ENCODE assay signal across 25 mouse cellular contexts in genomic region chr2:28063711-28064338, GRCm38 (mm10). TPM values are rescaled to one million over a fixed set of nuclear protein-coding genes. Genes with fewer than 3 reads are reported as not detected.
A peak's percentile ranks its signal among the peaks of the same experiment; 100 is the strongest.
DNase-seq lines count a peak whose midpoint lies in the region; ATAC-seq and TF ChIP-seq lines count a peak whose summit lies in the region.
"Had no signal": no experiment of that assay in that cellular context is flagged by ENCODE, and none has a peak within 500 bp of the region (broad histone marks: within the 10 kb centered on the region; RNA-seq: fewer than 3 reads in every experiment).

No protein-coding gene starts in this region.

- no peaks in the 10 kb centered on the region for H3K36me3 ChIP-seq in heart, embryonic 11.5 days (ENCODE audit: control insufficient read depth, insufficient read depth, low read length)
- peaks cover 0 to 74% of the 10 kb centered on the region in 2 experiments; a peak in 2 of 4 replicates for H3K36me3 ChIP-seq in MEL (ENCODE audit: control insufficient read depth in 1 of 2, insufficient read depth in 2 of 2, low read length in 2 of 2)
- H3K36me3 ChIP-seq in liver, embryonic 16.5 days (ENCODE audit: control insufficient read depth, insufficient read depth), result no peaks in the 10 kb centered on the region
- no peaks in the 10 kb centered on the region for H3K36me3 ChIP-seq in kidney, adult 2 months (ENCODE audit: control insufficient read depth, insufficient read depth, low read length)
- H3K36me3 ChIP-seq: forebrain, embryonic 15.5 days; hindbrain, embryonic 13.5 days; limb, embryonic 12.5 days; midbrain, embryonic 15.5 days had no signal

- TF ChIP-seq RAD21 in MEL (IDR thresholded peaks at IDR 0.05; ENCODE audit: low read depth, low read length), result no peak

- H3K79me2 ChIP-seq in MEL (ENCODE audit: control insufficient read depth, insufficient read depth, low read length, poor library complexity), result peaks cover 3% of the 10 kb centered on the region; the same call in 1 of the 2 replicates

- no peak for TF ChIP-seq CTCF in MEL (IDR thresholded peaks at IDR 0.05 in 2 of 3, conservative IDR thresholded peaks at IDR 0.05 in 1 of 3; ENCODE audit: control insufficient read depth in 1 of 3, insufficient read depth in 1 of 3, low read depth in 2 of 3, low read length in 3 of 3, poor library complexity in 1 of 3, severe bottlenecking in 1 of 3)
- no peak for TF ChIP-seq CTCF in kidney, adult 2 months (conservative IDR thresholded peaks at IDR 0.05; ENCODE audit: insufficient read depth, insufficient read length, low read depth, low read length)

- 0 out of 2 replicates have a peak overlapping the region, but pooled peaks have one; percentile 1 for H3K9ac ChIP-seq in heart, embryonic 11.5 days (ENCODE audit: low read depth, low read length)
- H3K9ac ChIP-seq in MEL (ENCODE audit: control insufficient read depth, low read depth, low read length, poor library complexity, severe bottlenecking), result peak overlapping the region; percentile 60
- H3K9ac ChIP-seq in liver, embryonic 16.5 days (ENCODE audit: low read depth, low read length), result peak overlapping the region; percentile 42
- H3K9ac ChIP-seq: forebrain, embryonic 15.5 days; hindbrain, embryonic 13.5 days; limb, embryonic 12.5 days; lung, embryonic 14.5 days; midbrain, embryonic 15.5 days had no signal

- no peak overlapping the region for H3K4me3 ChIP-seq in heart, embryonic 11.5 days (ENCODE audit: low read depth, low read length)
- no peak overlapping the region for H3K4me3 ChIP-seq in MEL (ENCODE audit: control insufficient read depth in 1 of 2, insufficient read depth in 1 of 2, low read depth in 2 of 2, low read length in 2 of 2)
- H3K4me3 ChIP-seq in liver, embryonic 16.5 days (ENCODE audit: low read depth, low read length), result no peak overlapping the region
- H3K4me3 ChIP-seq in kidney, adult 2 months (ENCODE audit: insufficient read depth, low read depth, low read length), result no peak overlapping the region
- H3K4me3 ChIP-seq: forebrain, embryonic 15.5 days; hindbrain, embryonic 13.5 days; limb, embryonic 12.5 days; midbrain, embryonic 15.5 days; myocyte had no signal

- ATAC-seq in heart, embryonic 11.5 days (replicated peaks; ENCODE audit: insufficient number of reproducible peaks, low FRiP score, low TSS enrichment), result no peak
- peak; percentile 48 for ATAC-seq in erythroid progenitor cell, adult 5-6 weeks (replicated peaks; ENCODE audit: low FRiP score, poor library complexity, severe bottlenecking)
- ATAC-seq in liver, embryonic 16.5 days (ENCODE audit: low read depth), result peak; percentile 68
- no peak for ATAC-seq in frontal cortex, adult (ENCODE audit: low TSS enrichment)
- ATAC-seq: forebrain, embryonic 15.5 days; inflammation-experienced regulatory T-cells, adult 6 months; midbrain, embryonic 15.5 days had no signal

- no peaks in the 10 kb centered on the region for H3K27me3 ChIP-seq in heart, embryonic 11.5 days (ENCODE audit: control insufficient read depth, insufficient read depth, low read length)
- H3K27me3 ChIP-seq in MEL (ENCODE audit: control insufficient read depth in 1 of 2, insufficient read depth in 2 of 2, low read length in 2 of 2), result no peaks in the 10 kb centered on the region
- H3K27me3 ChIP-seq in liver, embryonic 16.5 days (ENCODE audit: control insufficient read depth, insufficient read depth, low read depth, low read length), result no peaks in the 10 kb centered on the region
- H3K27me3 ChIP-seq in kidney, adult 2 months (replicated peaks; ENCODE audit: control insufficient read depth, insufficient read depth, low read length), result no peaks in the 10 kb centered on the region
- H3K27me3 ChIP-seq: forebrain, embryonic 15.5 days; hindbrain, embryonic 13.5 days; limb, embryonic 12.5 days; midbrain, embryonic 15.5 days had no signal

- 75% methylated on average over 4 of the region's 4 CpGs for WGBS in heart, embryonic 11.5 days (ENCODE audit: insufficient replicate concordance)
- 37% methylated on average over 4 of the region's 4 CpGs for WGBS in liver, embryonic 16.5 days (ENCODE audit: insufficient replicate concordance)
- 85% methylated on average over 4 of the region's 4 CpGs for WGBS in kidney, adult 2 months

- H3K27ac ChIP-seq in heart, embryonic 11.5 days (ENCODE audit: low read depth, low read length), result peak overlapping the region; percentile 68
- peak overlapping the region; percentile 100 for H3K27ac ChIP-seq in MEL (ENCODE audit: control insufficient read depth, low read depth, low read length)
- H3K27ac ChIP-seq in liver, embryonic 16.5 days (ENCODE audit: low read length), result peak overlapping the region; percentile 96
- no peak overlapping the region for H3K27ac ChIP-seq in kidney, adult 2 months (ENCODE audit: insufficient read depth, low read depth, low read length)
- H3K27ac ChIP-seq: forebrain, embryonic 15.5 days; hindbrain, embryonic 13.5 days; limb, embryonic 12.5 days; midbrain, embryonic 15.5 days had no signal

- H3K4me1 ChIP-seq in heart, embryonic 11.5 days (ENCODE audit: control insufficient read depth, insufficient read depth, low read length), result 0 out of 2 replicates have a peak, but pooled peaks cover 2% of the 10 kb centered on the region
- H3K4me1 ChIP-seq in MEL (ENCODE audit: control insufficient read depth in 1 of 2, insufficient read depth in 2 of 2, low read length in 2 of 2), result peaks cover 46 to 73% of the 10 kb centered on the region in 2 experiments
- H3K4me1 ChIP-seq in liver, embryonic 16.5 days (ENCODE audit: control insufficient read depth, low read depth, low read length), result peaks cover 56% of the 10 kb centered on the region
- H3K4me1 ChIP-seq in kidney, adult 2 months (ENCODE audit: control insufficient read depth, insufficient read depth, low read length), result no peaks in the 10 kb centered on the region; the same call in 1 of the 2 replicates
- H3K4me1 ChIP-seq: limb, embryonic 12.5 days had no signal

- peak in 1 of 2 experiments; percentile 35; a peak in 1 of 4 replicates for TF ChIP-seq POLR2A in MEL (IDR thresholded peaks at IDR 0.05; ENCODE audit: control insufficient read depth in 1 of 2, insufficient read depth in 1 of 2, low read depth in 1 of 2, low read length in 2 of 2, poor library complexity in 1 of 2)
- TF ChIP-seq POLR2A in kidney, adult 2 months (IDR thresholded peaks at IDR 0.05; ENCODE audit: low read depth, low read length), result no peak

- H3K9me3 ChIP-seq in heart, embryonic 11.5 days (replicated peaks; ENCODE audit: control insufficient read depth, low read length), result no peaks in the 10 kb centered on the region
- no peaks in the 10 kb centered on the region for H3K9me3 ChIP-seq in MEL (replicated peaks; ENCODE audit: insufficient read depth, low read length)
- H3K9me3 ChIP-seq in liver, embryonic 16.5 days (replicated peaks; ENCODE audit: control insufficient read depth, low read length), result no peaks in the 10 kb centered on the region
- H3K9me3 ChIP-seq: forebrain, embryonic 15.5 days; hindbrain, embryonic 13.5 days; limb, embryonic 12.5 days; midbrain, embryonic 15.5 days had no signal

- 0 out of 4 replicates have a peak, but pooled peaks have one; percentile 36 to 60 for TF ChIP-seq EP300 in MEL (IDR thresholded peaks at IDR 0.05; ENCODE audit: low read depth in 1 of 2, low read length in 2 of 2)

- no peak overlapping the region for H3K4me2 ChIP-seq in heart, embryonic 11.5 days
- peak overlapping the region; percentile 50 for H3K4me2 ChIP-seq in liver, embryonic 16.5 days (ENCODE audit: low read depth, low read length)
- H3K4me2 ChIP-seq: forebrain, embryonic 15.5 days; hindbrain, embryonic 13.5 days; limb, embryonic 12.5 days; lung, embryonic 14.5 days; midbrain, embryonic 15.5 days had no signal

- DNase-seq in heart, adult 8-10 months (ENCODE audit: low spot score), result no peak
- peak; percentile 48 for DNase-seq in MEL (ENCODE audit: low read depth, low spot score)
- no peak for DNase-seq in kidney, adult 2 months
- DNase-seq in adrenal gland, adult 8-10 months, result no peak
- DNase-seq: cerebellum, adult 2 months; cerebellum, postnatal 36 days; kidney, adult 8-10 months; kidney, postnatal 14 days; lung, embryonic 14.5 days; right cerebral cortex, postnatal 25 days; thymus, postnatal 36 days had no signal

TF ChIP-seq in MEL, 35 proteins besides CTCF, POLR2A, EP300 and RAD21 (continues in another document):
- TF ChIP-seq POLR2AphosphoS2 (IDR thresholded peaks at IDR 0.05; ENCODE audit: low read length) (no peak), NELFE (IDR thresholded peaks at IDR 0.05; ENCODE audit: low read depth, low read length) (peak; percentile 29; the same call in 1 of the 2 replicates), ETS1 (IDR thresholded peaks at IDR 0.05; ENCODE audit: low read depth, low read length) (peak; percentile 72; the same call in 1 of the 2 replicates), JUND (IDR thresholded peaks at IDR 0.05; ENCODE audit: low read depth, low read length) (no peak), E2F4 (IDR thresholded peaks at IDR 0.05; ENCODE audit: borderline replicate concordance, low read depth, low read length) (peak; percentile 71; the same call in 1 of the 2 replicates), BHLHE40 (IDR thresholded peaks at IDR 0.05; ENCODE audit: borderline replicate concordance, low read depth, low read length) (no peak), MAX (IDR thresholded peaks at IDR 0.05; ENCODE audit: low read length) (peak; percentile 81), RCOR1 (IDR thresholded peaks at IDR 0.05; ENCODE audit: low read depth, low read length) (no peak; the same call in 1 of the 2 replicates), CHD2 (IDR thresholded peaks at IDR 0.05; ENCODE audit: low read length) (no peak), USF1 (IDR thresholded peaks at IDR 0.05; ENCODE audit: low read depth, low read length) (no peak), TAL1 (IDR thresholded peaks at IDR 0.05; ENCODE audit: low read length) (no peak), MYC (IDR thresholded peaks at IDR 0.05; ENCODE audit: low read depth, low read length) (no peak), MXI1 (IDR thresholded peaks at IDR 0.05; ENCODE audit: low read depth, low read length) (no peak; the same call in 1 of the 2 replicates), GABPA (IDR thresholded peaks at IDR 0.05; ENCODE audit: low read depth, low read length) (no peak), TCF12 (IDR thresholded peaks at IDR 0.05; ENCODE audit: low read depth, low read length) (peak; percentile 63)

RNA-seq across cellular contexts. Expression of gene Fcnb, which starts 20.9 kb away (rescaled TPM):
- 0.19 TPM in 1 of 2 replicates, not detected in the other for polyA plus RNA-seq in heart, embryonic 11.5 days (2014; fragmentation: Nextera tagmentation; extraction: Ambion mirVana)
- not detected for total RNA-seq in heart, adult 8-10 months (2022)
- not detected in 2 replicates for total RNA-seq in MEL (2012; rRNA removed)
- polyA plus RNA-seq in MEL (2012; ENCODE audit: insufficient read depth in 1 of 2, insufficient read length in 2 of 2, low read depth in 1 of 2, low replicate concordance in 2 of 2, missing spikeins in 1 of 2), result not detected
- 101 and 177 TPM in 2 replicates for total RNA-seq in erythroid progenitor cell, adult 5-6 weeks (2015; ENCODE audit: low replicate concordance)
- 56.2 and 62.5 TPM in 2 replicates for total RNA-seq in erythroid progenitor cell, adult 5-6 weeks (2017; ENCODE audit: low replicate concordance)
- 66.0 and 66.9 TPM in 2 replicates for polyA plus RNA-seq in liver, embryonic 16.5 days (2015; fragmentation: Nextera tagmentation; extraction: Ambion mirVana)
- not detected in 2 replicates for polyA plus RNA-seq in kidney, adult 2 months (2012; rRNA removed)
- not detected for total RNA-seq in adrenal gland, adult 8-10 months (2022)
- total RNA-seq: gastrocnemius, adult 18-20 months; left cerebral cortex, postnatal 10 days had no signal
- polyA plus RNA-seq: cerebellum, adult 2 months; gonadal fat pad, adult 2 months; inflammation-experienced regulatory T-cells, adult 6 months; limb, embryonic 12.5 days; lung, embryonic 14.5 days; midbrain, embryonic 15.5 days; myocyte; neural tube, embryonic 14.5 days had no signal

Comparison
In these comparisons a context has a peak if more than half of its experiments do, and no peak if none do; other contexts are left out.
1. ATAC-seq: peak in erythroid progenitor cell, adult 5-6 weeks (single experiment) and liver, embryonic 16.5 days (single experiment); none in heart, embryonic 11.5 days (single experiment) and frontal cortex, adult (single experiment).
2. H3K9ac ChIP-seq: peak in every context shown above with its lines; median percentile 60 in MEL; 42 in liver, embryonic 16.5 days; 1 in heart, embryonic 11.5 days.
3. RNA of gene Fcnb, which starts 20.9 kb away (total RNA-seq): 56.2 to 177 TPM in erythroid progenitor cell, adult 5-6 weeks; not detected in heart, adult 8-10 months, not detected in MEL and not detected in adrenal gland, adult 8-10 months; every median in the first group is over 10 times any median in the second.